Comparison of ENCODE assay signal across 16 mouse cellular contexts in the genomic region with DNA sequence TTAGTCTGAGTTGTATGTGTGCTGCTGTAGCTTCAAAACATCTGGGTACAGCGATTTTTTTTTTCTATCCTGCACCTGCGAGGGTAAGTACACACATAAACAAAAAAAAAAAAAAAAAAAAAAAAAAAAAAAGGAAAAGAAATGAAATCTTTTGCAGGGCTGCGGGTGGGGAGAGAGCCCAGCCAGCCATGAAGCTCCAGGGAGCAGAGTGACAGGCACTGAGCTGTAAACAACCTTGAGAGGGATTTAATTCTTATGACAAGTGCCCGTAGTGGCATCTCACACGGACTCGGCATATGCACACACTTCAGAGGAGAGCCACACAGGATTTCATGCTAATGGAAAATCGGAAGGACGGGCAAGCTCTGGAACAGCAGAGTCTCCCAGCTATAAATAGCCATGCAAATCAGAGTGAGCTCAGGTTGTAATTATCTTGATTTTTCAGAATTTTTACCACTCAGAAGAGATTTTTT. TPM values are rescaled to one million over a fixed set of nuclear protein-coding genes. Genes with fewer than 3 reads are reported as not detected.
DNase-seq lines count a peak whose midpoint lies in the region; ATAC-seq lines count a peak whose summit lies in the region.
"Had no signal": no experiment of that assay in that cellular context is flagged by ENCODE, and none has a peak within 500 bp of the region (broad histone marks: within the 10 kb centered on the region; RNA-seq: fewer than 3 reads in every experiment).

No protein-coding gene starts in this region.

- peaks cover 18% of the 10 kb centered on the region for H3K4me1 ChIP-seq in forebrain, embryonic 13.5 days
- peaks cover 16% of the 10 kb centered on the region for H3K4me1 ChIP-seq in forebrain, embryonic 10.5 days
- peaks cover 20% of the 10 kb centered on the region for H3K4me1 ChIP-seq in midbrain, embryonic 13.5 days (replicated peaks)

- no peaks in the 10 kb centered on the region for H3K36me3 ChIP-seq in forebrain, embryonic 13.5 days (ENCODE audit: poor library complexity, severe bottlenecking)
- H3K36me3 ChIP-seq in forebrain, embryonic 10.5 days (replicated peaks), result no peaks in the 10 kb centered on the region
- no peaks in the 10 kb centered on the region for H3K36me3 ChIP-seq in midbrain, embryonic 13.5 days
- H3K36me3 ChIP-seq: neural tube, embryonic 13.5 days had no signal

- WGBS in forebrain, embryonic 13.5 days, result 51% methylated on average over 8 of the region's 8 CpGs
- whole genome bisulfite sequencing in forebrain, embryonic 10.5 days, result 84% methylated on average over 8 of the region's 8 CpGs
- WGBS in midbrain, embryonic 13.5 days, result 39% methylated on average over 8 of the region's 8 CpGs

- peak overlapping the region; percentile 40; the same call in 1 of the 2 replicates for H3K27ac ChIP-seq in forebrain, embryonic 13.5 days
- no peak overlapping the region for H3K27ac ChIP-seq in forebrain, embryonic 10.5 days
- H3K27ac ChIP-seq in midbrain, embryonic 13.5 days, result no peak overlapping the region
- H3K27ac ChIP-seq: heart, adult 2 months; neural tube, embryonic 13.5 days; stomach, postnatal 0 days had no signal

- ATAC-seq in forebrain, embryonic 13.5 days, result no peak
- ATAC-seq in midbrain, embryonic 13.5 days, result peak; percentile 83
- ATAC-seq: Patski had no signal

- H3K27me3 ChIP-seq in forebrain, embryonic 13.5 days, result no peaks in the 10 kb centered on the region
- no peaks in the 10 kb centered on the region for H3K27me3 ChIP-seq in forebrain, embryonic 10.5 days (ENCODE audit: poor library complexity, severe bottlenecking)
- no peaks in the 10 kb centered on the region for H3K27me3 ChIP-seq in midbrain, embryonic 13.5 days
- H3K27me3 ChIP-seq: neural tube, embryonic 13.5 days; Patski had no signal

- peak overlapping the region; percentile 22; the same call in 1 of the 2 replicates for H3K4me2 ChIP-seq in forebrain, embryonic 13.5 days
- no peak overlapping the region for H3K4me2 ChIP-seq in midbrain, embryonic 13.5 days (replicated peaks)
- H3K4me2 ChIP-seq: neural tube, embryonic 13.5 days had no signal

- H3K4me3 ChIP-seq in forebrain, embryonic 13.5 days, result no peak overlapping the region
- H3K4me3 ChIP-seq in forebrain, embryonic 10.5 days, result no peak overlapping the region
- no peak overlapping the region for H3K4me3 ChIP-seq in midbrain, embryonic 13.5 days (replicated peaks)
- H3K4me3 ChIP-seq: heart, adult 2 months; megakaryocyte, embryonic 14.5 days; neural tube, embryonic 13.5 days had no signal

- no peak overlapping the region for H3K9ac ChIP-seq in forebrain, embryonic 13.5 days
- no peak overlapping the region for H3K9ac ChIP-seq in midbrain, embryonic 13.5 days (replicated peaks)
- H3K9ac ChIP-seq: neural tube, embryonic 13.5 days had no signal

- intact Hi-C loops in left cerebral cortex, postnatal 4 days (cut with DNase I), result no loop called here
- intact Hi-C loops in left cerebral cortex, postnatal 36 days (cut with DNase I), result no loop called here

- H3K9me3 ChIP-seq in forebrain, embryonic 13.5 days (replicated peaks), result no peaks in the 10 kb centered on the region
- peaks cover 4% of the 10 kb centered on the region; the same call in 1 of the 2 replicates for H3K9me3 ChIP-seq in forebrain, embryonic 10.5 days
- H3K9me3 ChIP-seq in midbrain, embryonic 13.5 days, result no peaks in the 10 kb centered on the region
- H3K9me3 ChIP-seq: megakaryocyte, embryonic 14.5 days; neural tube, embryonic 13.5 days had no signal

- DNase-seq in forebrain, embryonic 10.5 days (ENCODE audit: extremely low spot score, low spot score), result no peak
- peak; percentile 59 for DNase-seq in left cerebral cortex, postnatal 4 days
- no peak for DNase-seq in left cerebral cortex, postnatal 36 days (ENCODE audit: low spot score in 2 of 2)
- DNase-seq in thymus, postnatal 4 days, result peak; percentile 71
- DNase-seq in gastrocnemius, adult 8-10 months (ENCODE audit: low spot score in 2 of 2), result no peak
- DNase-seq in adrenal gland, adult 18-20 months (ENCODE audit: low spot score in 2 of 2), result no peak
- DNase-seq: embryo, embryonic 11 days; heart, adult 2 months; kidney, adult 18-20 months; right cerebral cortex, postnatal 25 days had no signal

RNA-seq across cellular contexts. Expression of a gene that starts 43.9 kb away (rescaled TPM):
- polyA plus RNA-seq in forebrain, embryonic 13.5 days (2015; fragmentation: Nextera tagmentation; extraction: Ambion mirVana), result 28.8 and 30.4 TPM in 2 replicates
- 61.8 and 67.6 TPM in 2 replicates for polyA plus RNA-seq in forebrain, embryonic 10.5 days (2016; fragmentation: Nextera tagmentation; extraction: Ambion mirVana)
- total RNA-seq in left cerebral cortex, postnatal 4 days (2021), result 1 to 10 TPM; 2.3 TPM
- 1 to 10 TPM; 1.0 to 1.1 TPM for total RNA-seq in left cerebral cortex, postnatal 36 days (2021)
- polyA plus RNA-seq in midbrain, embryonic 13.5 days (2015; fragmentation: Nextera tagmentation; extraction: Ambion mirVana), result 16.1 and 19.9 TPM in 2 replicates
- total RNA-seq in gastrocnemius, adult 8-10 months (2022), result under 1 TPM in 3 of 4 experiments, not detected in 1; 0.05 to 0.16 (median 0.08) TPM
- total RNA-seq in adrenal gland, adult 18-20 months (2021), result 1 to 10 TPM; 1.6 to 2.7 TPM

Comparison
In these comparisons a context has a peak if more than half of its experiments do, and no peak if none do; other contexts are left out.
1. DNase-seq: peak in left cerebral cortex, postnatal 4 days (single experiment) and thymus, postnatal 4 days (single experiment); none in forebrain, embryonic 10.5 days (single experiment), left cerebral cortex, postnatal 36 days (0 of 2), gastrocnemius, adult 8-10 months (0 of 2) and adrenal gland, adult 18-20 months (0 of 2).